15 mouse cellular contexts compared by ENCODE assay signal in genomic region chr7:70429326-70429725, GRCm38 (mm10).
A peak's percentile ranks its signal among the peaks of the same experiment; 100 is the strongest.
DNase-seq lines count a peak whose midpoint lies in the region; ATAC-seq and TF ChIP-seq lines count a peak whose summit lies in the region.
"Had no signal": no experiment of that assay in that cellular context is flagged by ENCODE, and none has a peak within 500 bp of the region (broad histone marks: within the 10 kb centered on the region; RNA-seq: fewer than 3 reads in every experiment).

No protein-coding gene starts in this region.

- no peak overlapping the region for H3K4me3 ChIP-seq in intestine, postnatal 0 days (ENCODE audit: low read depth, low read length)
- no peak overlapping the region for H3K4me3 ChIP-seq in forebrain, embryonic 10.5 days
- H3K4me3 ChIP-seq: forebrain, embryonic 15.5 days; layer of hippocampus, adult 2 months; lung, embryonic 15.5 days had no signal

- 14% methylated on average over 2 of the region's 2 CpGs for WGBS in intestine, postnatal 0 days
- 56% methylated on average over 2 of the region's 2 CpGs for WGBS in forebrain, embryonic 10.5 days

- peak; percentile 100 for ATAC-seq in intestine, postnatal 0 days
- ATAC-seq: forebrain, embryonic 15.5 days had no signal

- H3K27ac ChIP-seq in intestine, postnatal 0 days (ENCODE audit: low read depth, low read length): no peak overlapping the region
- no peak overlapping the region for H3K27ac ChIP-seq in forebrain, embryonic 10.5 days
- H3K27ac ChIP-seq: forebrain, embryonic 15.5 days; layer of hippocampus, adult 2 months; lung, embryonic 15.5 days had no signal

- H3K4me1 ChIP-seq in intestine, postnatal 0 days (replicated peaks; ENCODE audit: control insufficient read depth, insufficient read depth, low read length): no peaks in the 10 kb centered on the region
- H3K4me1 ChIP-seq in forebrain, embryonic 10.5 days: peaks cover 25% of the 10 kb centered on the region

- H3K9me3 ChIP-seq in intestine, postnatal 0 days (ENCODE audit: control insufficient read depth): no peaks in the 10 kb centered on the region
- no peaks in the 10 kb centered on the region for H3K9me3 ChIP-seq in forebrain, embryonic 10.5 days
- H3K9me3 ChIP-seq: forebrain, embryonic 15.5 days; lung, embryonic 15.5 days had no signal

- no peak for TF ChIP-seq CTCF in intestine, postnatal 0 days (IDR thresholded peaks at IDR 0.05; ENCODE audit: low read depth)

- H3K4me2 ChIP-seq in intestine, postnatal 0 days (replicated peaks; ENCODE audit: low read depth): peak overlapping the region; percentile 38; the same call in 1 of the 2 replicates
- H3K4me2 ChIP-seq: forebrain, embryonic 15.5 days; liver, embryonic 11.5 days; lung, embryonic 15.5 days; midbrain, embryonic 11.5 days had no signal

- peak; percentile 8 for DNase-seq in lung, postnatal 25 days (ENCODE audit: low spot score)
- no peak for DNase-seq in lung, postnatal 10 days
- peak; percentile 27 for DNase-seq in ZHBTc4 (ENCODE audit: low read depth, low spot score)
- DNase-seq in neural tube, embryonic 10.5 days (ENCODE audit: extremely low spot score, low spot score): no peak
- no peak for DNase-seq in forebrain, embryonic 10.5 days (ENCODE audit: extremely low spot score, low spot score)
- DNase-seq in layer of hippocampus, postnatal 10 days (ENCODE audit: low spot score in 2 of 2): no peak
- DNase-seq: adrenal gland, adult 8-10 months; cerebellum, adult 18-20 months; kidney, adult 9 months had no signal

- no peaks in the 10 kb centered on the region for H3K36me3 ChIP-seq in intestine, postnatal 0 days (ENCODE audit: control insufficient read depth, insufficient read depth)
- H3K36me3 ChIP-seq in forebrain, embryonic 10.5 days (replicated peaks): no peaks in the 10 kb centered on the region
- H3K36me3 ChIP-seq: forebrain, embryonic 15.5 days; lung, embryonic 15.5 days had no signal

- no peaks in the 10 kb centered on the region for H3K27me3 ChIP-seq in intestine, postnatal 0 days (replicated peaks; ENCODE audit: control insufficient read depth, insufficient read depth, low read length)
- no peaks in the 10 kb centered on the region for H3K27me3 ChIP-seq in forebrain, embryonic 10.5 days (ENCODE audit: poor library complexity, severe bottlenecking)
- H3K27me3 ChIP-seq: forebrain, embryonic 15.5 days; lung, embryonic 15.5 days had no signal

- H3K9ac ChIP-seq in intestine, postnatal 0 days (ENCODE audit: low read depth, low read length): no peak overlapping the region
- H3K9ac ChIP-seq: forebrain, embryonic 15.5 days; lung, embryonic 15.5 days had no signal

Comparison
In these comparisons a context has a peak if more than half of its experiments do, and no peak if none do; other contexts are left out.
1. DNase-seq: peak in lung, postnatal 25 days (single experiment) and ZHBTc4 (single experiment); none in lung, postnatal 10 days (single experiment), neural tube, embryonic 10.5 days (single experiment), forebrain, embryonic 10.5 days (single experiment) and layer of hippocampus, postnatal 10 days (0 of 2).